Mouse (Mus musculus): ENCODE data around the gene Areg. TPM values are rescaled to one million over a fixed set of nuclear protein-coding genes. Genes with fewer than 3 reads are reported as not detected.

The Areg gene
- polyA plus RNA-seq, 1 experiment from 2014 or later, result 0.34 TPM

- Histone ChIP-seq H3K4me2 (ENCODE audit: low read length) (no peak overlapping the region), H3K4me1 (replicated peaks; ENCODE audit: insufficient read depth, low read length) (no peaks in the 10 kb centered on the region), H3K9me3 (replicated peaks; ENCODE audit: low read length) (no peaks in the 10 kb centered on the region), H3K27me3 (ENCODE audit: insufficient read depth, low read length) (no peaks in the 10 kb centered on the region), H3K36me3 (ENCODE audit: insufficient read depth, low read length) (no peaks in the 10 kb centered on the region), H3K27ac (no peak overlapping the region), H3K4me3 (replicated peaks; ENCODE audit: low read depth, low read length) (no peak overlapping the region), H3K9ac (ENCODE audit: low read depth, low read length) (no peak overlapping the region)
- TF ChIP-seq CTCF (IDR thresholded peaks at IDR 0.05; ENCODE audit: low read depth), result no peak
- DNase-seq (ENCODE audit: low spot score) (no peak), ATAC-seq (replicated peaks; ENCODE audit: low FRiP score, low read depth) (no peak)
- 83% methylated on average over 8 of the region's 8 CpGs for WGBS
Measured at GRCm38 (mm10) chr5:91156677-91157076, 17.3 kb downstream of the Areg start.

GRCm38 (mm10) chr5:91157169-91157568 is 17.8 kb downstream of the Areg start:
- no peak overlapping the region for H3K27ac ChIP-seq
- no peak overlapping the region for H3K9ac ChIP-seq (ENCODE audit: low read depth, low read length)
- WGBS, result 17% methylated on average over 3 of the region's 3 CpGs
- no peaks in the 10 kb centered on the region for H3K36me3 ChIP-seq (ENCODE audit: insufficient read depth, low read length)
- no peak overlapping the region for H3K4me3 ChIP-seq (replicated peaks; ENCODE audit: low read depth, low read length)
- no peak for TF ChIP-seq CTCF (IDR thresholded peaks at IDR 0.05; ENCODE audit: low read depth)
- H3K9me3 ChIP-seq (replicated peaks; ENCODE audit: low read length), result no peaks in the 10 kb centered on the region
- H3K4me2 ChIP-seq (ENCODE audit: low read length), result no peak overlapping the region
- H3K4me1 ChIP-seq (replicated peaks; ENCODE audit: insufficient read depth, low read length), result no peaks in the 10 kb centered on the region
- DNase-seq (ENCODE audit: low spot score), result no peak
- no peak for ATAC-seq (replicated peaks; ENCODE audit: low FRiP score, low read depth)
- no peaks in the 10 kb centered on the region for H3K27me3 ChIP-seq (ENCODE audit: insufficient read depth, low read length)

DNA sequence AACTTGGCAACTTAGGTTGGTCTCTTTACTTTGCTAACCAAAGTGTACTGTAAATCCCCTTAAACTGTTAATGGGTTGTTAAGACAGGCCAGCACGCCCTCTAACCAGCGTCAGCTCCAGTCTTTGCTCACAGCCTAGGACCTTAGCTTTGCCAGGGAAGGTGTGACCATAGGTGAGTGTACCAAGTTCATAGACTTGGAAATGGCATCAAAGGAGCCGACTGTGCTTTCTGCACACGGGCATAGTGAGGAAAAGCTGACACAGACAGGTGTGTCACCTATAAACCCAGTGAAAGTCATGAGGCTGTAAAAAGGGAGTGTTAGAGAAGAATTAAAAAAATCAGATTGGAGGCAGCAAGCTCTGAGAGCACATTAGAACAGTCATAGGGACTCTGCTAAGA is 23.4 kb downstream of the Areg start:
- Histone ChIP-seq H3K9me3 (replicated peaks; ENCODE audit: low read length) (no peaks in the 10 kb centered on the region), H3K9ac (ENCODE audit: low read depth, low read length) (no peak overlapping the region), H3K36me3 (ENCODE audit: insufficient read depth, low read length) (no peaks in the 10 kb centered on the region), H3K4me1 (replicated peaks; ENCODE audit: insufficient read depth, low read length) (no peaks in the 10 kb centered on the region), H3K4me3 (replicated peaks; ENCODE audit: low read depth, low read length) (no peak overlapping the region), H3K4me2 (ENCODE audit: low read length) (no peak overlapping the region), H3K27ac (no peak overlapping the region), H3K27me3 (ENCODE audit: insufficient read depth, low read length) (no peaks in the 10 kb centered on the region)
- DNase-seq (ENCODE audit: low spot score) (no peak), ATAC-seq (replicated peaks; ENCODE audit: low FRiP score, low read depth) (no peak)
- TF ChIP-seq CTCF (IDR thresholded peaks at IDR 0.05; ENCODE audit: low read depth), result no peak
- 79% methylated on average over 4 of the region's 4 CpGs for WGBS

DNA sequence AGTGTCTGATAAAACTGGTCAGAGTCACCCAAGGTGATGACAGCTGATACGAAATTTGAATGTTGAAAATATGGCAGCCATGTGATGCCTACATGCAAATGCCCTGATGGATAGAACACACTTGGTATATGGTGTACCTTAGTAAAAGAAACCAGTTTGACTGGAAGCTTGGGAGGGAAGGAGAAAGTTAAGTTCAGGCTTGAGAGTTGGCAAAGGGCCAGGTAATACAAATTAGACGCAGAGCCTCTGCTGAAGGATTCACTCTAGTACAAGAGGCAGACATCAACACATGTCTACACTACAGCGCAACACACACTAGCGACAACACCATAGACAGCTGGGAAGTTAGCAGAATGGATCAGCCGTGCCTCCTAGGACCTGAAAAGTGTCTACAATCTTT is 27.2 kb downstream of the Areg start:
- DNase-seq (ENCODE audit: low spot score), result peak; percentile 5

DNA sequence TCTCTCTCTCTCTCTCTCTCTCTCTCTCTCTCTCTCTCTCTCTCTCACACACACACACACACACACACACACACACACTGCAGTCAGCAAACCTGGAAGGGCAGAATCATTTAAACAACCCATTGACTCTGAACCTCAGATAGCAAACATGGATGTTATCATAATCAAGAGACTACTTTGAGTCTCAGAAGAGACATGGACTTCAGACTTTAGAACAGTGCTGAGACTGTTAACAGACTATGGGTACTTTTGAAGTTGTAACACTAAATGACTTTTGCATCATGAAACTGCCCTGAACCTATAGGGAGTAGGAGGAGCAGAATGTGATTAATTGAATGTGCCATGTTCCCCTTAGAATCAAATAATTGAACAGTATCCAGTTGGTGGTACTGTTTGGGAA is 37.0 kb downstream of the Areg start:
- H3K9ac ChIP-seq (ENCODE audit: low read depth, low read length), result no peak overlapping the region
- DNase-seq (ENCODE audit: low spot score), result no peak
- no peaks in the 10 kb centered on the region for H3K4me1 ChIP-seq (replicated peaks; ENCODE audit: insufficient read depth, low read length)
- TF ChIP-seq CTCF (IDR thresholded peaks at IDR 0.05; ENCODE audit: low read depth), result no peak
- H3K9me3 ChIP-seq (replicated peaks; ENCODE audit: low read length), result no peaks in the 10 kb centered on the region
- H3K36me3 ChIP-seq (ENCODE audit: insufficient read depth, low read length), result no peaks in the 10 kb centered on the region
- H3K27me3 ChIP-seq (ENCODE audit: insufficient read depth, low read length), result no peaks in the 10 kb centered on the region
- no peak overlapping the region for H3K27ac ChIP-seq
- no peak for ATAC-seq (replicated peaks; ENCODE audit: low FRiP score, low read depth)
- H3K4me2 ChIP-seq (ENCODE audit: low read length), result no peak overlapping the region
- H3K4me3 ChIP-seq (replicated peaks; ENCODE audit: low read depth, low read length), result no peak overlapping the region

More for the DNA sequence above, 27.2 kb downstream of the Areg start:
- 79% methylated on average over 5 of the region's 5 CpGs for WGBS
- Histone ChIP-seq H3K9me3 (replicated peaks; ENCODE audit: low read length) (no peaks in the 10 kb centered on the region), H3K4me1 (replicated peaks; ENCODE audit: insufficient read depth, low read length) (no peaks in the 10 kb centered on the region), H3K27ac (no peak overlapping the region), H3K4me2 (ENCODE audit: low read length) (no peak overlapping the region), H3K4me3 (replicated peaks; ENCODE audit: low read depth, low read length) (no peak overlapping the region), H3K36me3 (ENCODE audit: insufficient read depth, low read length) (no peaks in the 10 kb centered on the region), H3K9ac (ENCODE audit: low read depth, low read length) (no peak overlapping the region), H3K27me3 (ENCODE audit: insufficient read depth, low read length) (no peaks in the 10 kb centered on the region)
- no peak for TF ChIP-seq CTCF (IDR thresholded peaks at IDR 0.05; ENCODE audit: low read depth)
- ATAC-seq (replicated peaks; ENCODE audit: low FRiP score, low read depth), result no peak

DNA sequence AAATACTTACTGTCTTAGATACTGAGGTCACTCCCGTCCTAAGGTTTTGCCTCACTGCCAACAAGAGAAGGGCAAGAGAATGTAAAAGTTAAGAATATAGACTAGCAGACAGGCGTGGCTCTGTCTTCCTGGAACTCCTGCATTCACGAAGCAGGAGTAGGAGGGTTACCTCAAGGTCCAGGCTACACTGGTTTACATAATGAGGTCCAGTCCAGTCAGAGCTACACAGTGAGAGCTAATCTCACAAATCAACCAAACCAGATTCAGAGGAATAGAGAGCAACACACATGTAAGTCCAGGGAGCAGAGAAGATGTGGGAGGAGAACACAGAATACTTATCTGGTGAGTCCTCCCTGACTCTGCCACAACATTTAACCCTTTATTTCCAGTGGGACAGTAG is 55.2 kb downstream of the Areg start:
- Histone ChIP-seq H3K4me2 (ENCODE audit: low read length) (no peak overlapping the region), H3K9me3 (replicated peaks; ENCODE audit: low read length) (no peaks in the 10 kb centered on the region)

More for the DNA sequence above, 55.2 kb downstream of the Areg start:
- DNase-seq (ENCODE audit: low spot score) (no peak), ATAC-seq (replicated peaks; ENCODE audit: low FRiP score, low read depth) (no peak)
- no peak overlapping the region for H3K4me3 ChIP-seq (replicated peaks; ENCODE audit: low read depth, low read length)
- H3K27ac ChIP-seq, result no peak overlapping the region
- H3K27me3 ChIP-seq (ENCODE audit: insufficient read depth, low read length), result no peaks in the 10 kb centered on the region
- H3K9ac ChIP-seq (ENCODE audit: low read depth, low read length), result no peak overlapping the region
- H3K36me3 ChIP-seq (ENCODE audit: insufficient read depth, low read length), result no peaks in the 10 kb centered on the region
- no peak for TF ChIP-seq CTCF (IDR thresholded peaks at IDR 0.05; ENCODE audit: low read depth)
- no peaks in the 10 kb centered on the region for H3K4me1 ChIP-seq (replicated peaks; ENCODE audit: insufficient read depth, low read length)
- WGBS, result 66% methylated on average over 3 of the region's 3 CpGs

Other genes starting within 250 kb of the Areg start
- 1.0 and 1.3 TPM in 2 replicates for gene Cxcl1, start 248.4 kb upstream of the Areg start, polyA plus RNA-seq (2015; fragmentation: Nextera tagmentation; extraction: Ambion mirVana)
- 0.17 TPM in 1 of 2 replicates, not detected in the other for gene Cxcl2, start 235.7 kb upstream of the Areg start, polyA plus RNA-seq (2015; fragmentation: Nextera tagmentation; extraction: Ambion mirVana)
- 74.1 and 90.5 TPM in 2 replicates for gene Mthfd2l, start 208.5 kb upstream of the Areg start, polyA plus RNA-seq (2015; fragmentation: Nextera tagmentation; extraction: Ambion mirVana)
- 0.10 and 0.11 TPM in 2 replicates for gene Epgn, start 112.1 kb upstream of the Areg start, polyA plus RNA-seq (2015; fragmentation: Nextera tagmentation; extraction: Ambion mirVana)
- gene Ereg, start 65.0 kb upstream of the Areg start, polyA plus RNA-seq (2015; fragmentation: Nextera tagmentation; extraction: Ambion mirVana), result 0.03 TPM in 1 of 2 replicates, not detected in the other